Mouse (Mus musculus) megakaryocyte-erythroid progenitor cell, adult 5 weeks (primary cell): ENCODE results near the gene AI413582. TPM values are rescaled to one million over a fixed set of nuclear protein-coding genes. Genes with fewer than 3 reads are reported as not detected.

Source experiments
- polyA plus RNA-seq: library from polyadenylated mRNA; stranded (reverse); fragments of >175 nt; gene quantifications from 2 replicates; pipeline ENCODE4 v1.2.3, GENCODE M21; 2012

The AI413582 gene
- polyA plus RNA-seq, result 78.5 and 107 TPM in 2 replicates

DNA sequence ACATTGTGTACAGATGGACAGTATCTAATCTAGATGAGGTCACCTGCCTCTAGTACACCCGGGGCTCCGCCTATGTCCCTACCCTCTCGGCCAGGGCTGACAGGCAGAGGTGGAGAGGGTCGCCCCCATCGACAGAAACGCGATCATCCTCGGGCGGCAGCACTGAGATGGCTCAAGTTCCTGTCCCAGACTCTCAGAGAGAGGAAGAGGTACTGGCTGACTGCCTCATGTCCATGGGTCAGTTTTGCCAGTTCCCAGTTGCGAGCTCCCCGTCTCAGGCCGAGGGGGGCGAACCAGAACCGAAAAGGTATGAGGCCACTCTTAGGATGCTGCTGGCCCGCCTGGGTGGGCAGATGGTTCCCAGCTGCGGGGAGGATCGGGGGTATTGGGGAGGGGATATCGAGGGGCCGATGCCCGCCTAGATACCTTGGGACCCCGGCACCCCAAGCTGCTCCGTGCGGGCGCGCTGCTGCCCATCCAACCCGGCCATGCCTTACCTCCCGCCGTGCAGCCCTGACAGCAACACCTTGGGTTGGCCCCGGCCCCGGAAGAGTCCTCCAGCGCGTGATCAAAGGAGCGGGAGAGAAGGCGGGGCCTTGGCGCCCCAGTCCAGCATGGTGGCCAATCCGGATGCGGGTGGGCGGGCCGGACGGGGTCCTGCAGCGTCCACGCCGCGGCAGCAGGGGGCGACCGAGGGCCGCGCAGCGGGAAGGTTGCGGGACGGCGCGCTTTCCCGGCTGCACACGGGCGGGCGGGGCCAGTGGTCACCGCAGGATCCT, at the start of gene AI413582:
Gene AI413582 (minus strand): TSS at position 594 of the 779 bp plus-strand sequence.

DNA sequence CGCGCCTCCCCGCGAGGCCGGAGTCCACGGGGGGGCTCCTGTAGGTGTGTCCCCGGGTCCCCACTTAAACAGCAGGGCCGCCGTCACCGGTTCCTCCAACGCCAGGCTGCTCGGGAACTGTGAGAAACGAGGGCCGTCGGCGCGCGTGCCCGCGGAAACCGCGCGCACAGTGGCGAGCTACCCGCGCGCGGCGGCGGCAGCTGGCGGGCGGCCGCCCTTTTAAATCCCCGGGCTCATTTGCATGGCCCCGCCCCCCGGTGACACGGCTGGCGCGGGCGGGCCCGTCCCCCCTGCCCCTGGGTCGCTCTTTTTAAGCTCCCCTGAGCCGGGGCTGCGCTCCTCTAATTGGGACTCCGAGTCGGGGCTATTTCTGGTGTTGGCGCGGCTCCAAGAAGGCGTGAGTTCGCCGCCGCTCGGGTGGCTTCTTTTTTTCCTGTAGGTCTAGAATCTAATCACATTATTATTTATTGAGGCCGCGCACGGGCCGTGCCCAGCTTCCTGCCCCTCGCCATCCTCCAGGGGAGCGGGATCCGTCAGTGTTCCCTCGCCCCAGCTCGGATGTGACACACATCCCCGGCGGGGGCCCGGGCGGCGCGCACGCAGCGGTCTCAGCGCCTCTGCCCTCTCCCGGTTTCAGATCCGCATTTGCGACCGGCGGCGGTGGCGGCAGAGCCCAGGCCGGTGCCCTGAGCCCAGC, 9.1 kb downstream of the AI413582 start, which contains the start of gene Hmga1:
Gene Hmga1 (plus strand): TSS at position 183 of the 697 bp plus-strand sequence.

GRCm38 (mm10) chr17:27521303-27521702, 44.3 kb downstream of the AI413582 start, which contains the start of gene Grm4:
Gene Grm4, minus strand, starts transcription at chr17:27521403.

Other genes with a start within 250 kb of the AI413582 start
- gene Grm4, start 44.4 kb downstream of the AI413582 start, polyA plus RNA-seq, result 0.02 and 0.07 TPM in 2 replicates
- 2,032 and 2,480 TPM in 2 replicates for gene Hmga1, start 9.3 kb downstream of the AI413582 start, polyA plus RNA-seq
- gene Nudt3, start 57.7 kb upstream of the AI413582 start, polyA plus RNA-seq, result 188 and 237 TPM in 2 replicates
- not detected in 2 replicates for gene RPS10-NUDT3, start 69.5 kb upstream of the AI413582 start, polyA plus RNA-seq
- 3,162 and 3,167 TPM in 2 replicates for gene Rps10, start 70.9 kb upstream of the AI413582 start, polyA plus RNA-seq
- gene Pacsin1, start 89.8 kb upstream of the AI413582 start, polyA plus RNA-seq, result 0.49 and 0.80 TPM in 2 replicates
- 0.39 TPM in 1 of 2 replicates, not detected in the other for gene Spdef, start 163.2 kb upstream of the AI413582 start, polyA plus RNA-seq